Mouse (Mus musculus): ENCODE results near the gene Gm11273. TPM values are rescaled to one million over a fixed set of nuclear protein-coding genes. Genes with fewer than 3 reads are reported as not detected.

The Gm11273 gene
- polyA plus RNA-seq, 1 experiment from 2014 or later = 6.6 TPM

GRCm38 (mm10) chr13:21456347-21456746 is 44.9 kb downstream of the Gm11273 start:
- no peak overlapping the region for H3K27ac ChIP-seq
- H3K4me1 ChIP-seq (replicated peaks; ENCODE audit: control insufficient read depth, insufficient read depth, low read length) = peaks cover 9% of the 10 kb centered on the region
- no peak overlapping the region for H3K9ac ChIP-seq
- no peak overlapping the region for H3K4me2 ChIP-seq (replicated peaks)
- no peak overlapping the region for H3K4me3 ChIP-seq (replicated peaks; ENCODE audit: low read length)
- 10% methylated on average over 4 of the region's 4 CpGs for WGBS
- no peak for DNase-seq (ENCODE audit: low spot score)
- ATAC-seq (ENCODE audit: low FRiP score) = no peak
- H3K9me3 ChIP-seq (ENCODE audit: control insufficient read depth, low read length) = no peaks in the 10 kb centered on the region
- no peaks in the 10 kb centered on the region for H3K27me3 ChIP-seq (ENCODE audit: control insufficient read depth, insufficient read depth, low read length)
- 0 out of 2 replicates have a peak, but pooled peaks cover 3% of the 10 kb centered on the region for H3K36me3 ChIP-seq (replicated peaks; ENCODE audit: control insufficient read depth, insufficient read depth)

DNA sequence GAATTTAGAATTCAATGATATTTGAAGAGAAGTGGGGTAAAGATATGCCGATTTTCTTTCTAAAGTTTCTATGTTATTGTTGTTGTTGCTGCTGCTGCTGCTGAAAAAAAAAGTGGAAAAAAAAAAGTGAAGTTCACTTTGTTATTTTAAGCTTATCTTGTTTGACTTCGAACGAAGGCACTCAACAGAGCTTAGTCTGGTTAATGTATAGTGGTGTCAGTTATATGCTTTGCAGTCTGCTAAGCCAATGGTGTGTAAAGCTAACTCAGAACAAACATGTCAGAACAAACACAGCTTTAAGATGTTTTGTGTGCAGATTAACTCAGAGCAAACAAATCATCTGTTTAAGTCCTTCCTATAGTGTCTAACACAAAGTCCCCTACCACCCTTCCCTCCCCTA is 47.1 kb downstream of the Gm11273 start:
- Histone ChIP-seq H3K27me3 (ENCODE audit: control insufficient read depth, insufficient read depth, low read length) (no peaks in the 10 kb centered on the region), H3K36me3 (replicated peaks; ENCODE audit: control insufficient read depth, insufficient read depth) (peaks cover 8% of the 10 kb centered on the region; the same call in 1 of the 2 replicates), H3K4me1 (replicated peaks; ENCODE audit: control insufficient read depth, insufficient read depth, low read length) (peaks cover 9% of the 10 kb centered on the region), H3K27ac (no peak overlapping the region), H3K4me3 (replicated peaks; ENCODE audit: low read length) (peak overlapping the region; percentile 50; the same call in 1 of the 2 replicates), H3K9ac (no peak overlapping the region), H3K9me3 (ENCODE audit: control insufficient read depth, low read length) (no peaks in the 10 kb centered on the region), H3K4me2 (replicated peaks) (0 out of 2 replicates have a peak overlapping the region, but pooled peaks have one; percentile 68)
- WGBS = 92% methylated on average over 3 of the region's 3 CpGs
- ATAC-seq (ENCODE audit: low FRiP score) (no peak), DNase-seq (ENCODE audit: low spot score) (no peak)

DNA sequence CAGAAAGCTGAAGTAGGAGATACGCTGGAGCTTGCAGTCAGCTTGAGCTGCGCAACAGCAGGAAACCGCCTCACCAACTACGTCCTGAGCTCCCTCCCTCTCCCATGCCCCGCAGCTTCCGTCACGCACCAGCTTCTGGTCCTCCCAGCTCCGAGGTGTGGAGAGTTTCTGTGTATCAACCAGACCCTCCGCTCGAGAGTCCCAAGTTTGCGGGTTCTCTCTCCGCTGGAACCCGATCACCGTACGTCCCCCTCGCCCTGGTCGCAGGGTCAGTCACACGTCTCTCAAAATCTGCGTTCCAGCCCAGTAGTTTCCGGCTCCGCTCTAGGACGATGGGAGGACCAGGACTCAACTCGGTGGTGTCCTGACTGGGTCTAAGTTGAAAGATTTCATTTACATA is 47.8 kb downstream of the Gm11273 start, which contains the start of gene Zscan26:
Zscan26 (minus strand) TSS at position 282 of the 400 bp plus-strand sequence.
- Histone ChIP-seq H3K9me3 (ENCODE audit: control insufficient read depth, low read length) (no peaks in the 10 kb centered on the region), H3K4me2 (replicated peaks) (peak within 1 kb of the TSS; percentile 68), H3K4me1 (replicated peaks; ENCODE audit: control insufficient read depth, insufficient read depth, low read length) (peaks cover 9% of the 10 kb centered on the region), H3K9ac (peak within 1 kb of the TSS; percentile 69), H3K36me3 (replicated peaks; ENCODE audit: control insufficient read depth, insufficient read depth) (peaks cover 15% of the 10 kb centered on the region), H3K4me3 (replicated peaks; ENCODE audit: low read length) (peak within 1 kb of the TSS; percentile 50), H3K27ac (peak within 1 kb of the TSS; percentile 51), H3K27me3 (ENCODE audit: control insufficient read depth, insufficient read depth, low read length) (no peaks in the 10 kb centered on the region)
- under 1% methylated on average over 23 of the region's 23 CpGs for WGBS
- peak; percentile 96 for ATAC-seq (ENCODE audit: low FRiP score)
- peak; percentile 83 for DNase-seq (ENCODE audit: low spot score)

DNA sequence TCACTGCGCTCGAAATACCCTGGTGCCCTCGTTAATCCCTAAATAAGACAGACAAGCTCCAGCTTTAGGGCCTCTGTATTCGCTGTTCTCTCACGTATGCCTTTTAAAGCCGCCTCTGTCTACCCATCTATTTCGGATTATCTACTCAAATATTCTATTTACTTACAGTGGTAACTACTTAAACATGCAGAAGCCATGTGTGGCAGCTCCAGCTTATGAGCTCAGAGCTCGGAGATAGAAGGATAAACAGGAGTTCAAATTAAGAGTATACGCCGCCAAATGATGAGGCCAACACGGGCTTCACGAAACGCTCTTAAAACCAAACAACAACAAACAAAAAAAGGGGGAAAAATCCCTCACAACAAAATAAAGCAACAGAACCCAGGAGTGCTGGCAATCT is 48.2 kb downstream of the Gm11273 start:
- ATAC-seq (ENCODE audit: low FRiP score) (0 out of 2 replicates have a peak, but pooled peaks have one; percentile 16), DNase-seq (ENCODE audit: low spot score) (no peak)
- 4% methylated on average over 13 of the region's 13 CpGs for WGBS
- H3K36me3 ChIP-seq (replicated peaks; ENCODE audit: control insufficient read depth, insufficient read depth) = peaks cover 19% of the 10 kb centered on the region
- H3K4me2 ChIP-seq (replicated peaks) = peak overlapping the region; percentile 68
- no peaks in the 10 kb centered on the region for H3K27me3 ChIP-seq (ENCODE audit: control insufficient read depth, insufficient read depth, low read length)
- H3K4me1 ChIP-seq (replicated peaks; ENCODE audit: control insufficient read depth, insufficient read depth, low read length) = peaks cover 9% of the 10 kb centered on the region
- H3K27ac ChIP-seq = peak overlapping the region; percentile 51
- H3K9me3 ChIP-seq (ENCODE audit: control insufficient read depth, low read length) = no peaks in the 10 kb centered on the region
- peak overlapping the region; percentile 50 for H3K4me3 ChIP-seq (replicated peaks; ENCODE audit: low read length)
- H3K9ac ChIP-seq = peak overlapping the region; percentile 69

Other genes starting within 250 kb of the Gm11273 start
- not detected in 2 replicates for gene Gpx5, start 208.7 kb downstream of the Gm11273 start, polyA plus RNA-seq (2014; fragmentation: Nextera tagmentation; extraction: Ambion mirVana)
- gene Gpx6, start 189.3 kb downstream of the Gm11273 start, polyA plus RNA-seq (2014; fragmentation: Nextera tagmentation; extraction: Ambion mirVana) = 0.15 TPM in 1 of 2 replicates, not detected in the other
- gene Olfr1367, start 154.5 kb downstream of the Gm11273 start, polyA plus RNA-seq (2014; fragmentation: Nextera tagmentation; extraction: Ambion mirVana) = not detected in 2 replicates
- gene Zscan12, start 138.6 kb downstream of the Gm11273 start, polyA plus RNA-seq (2014; fragmentation: Nextera tagmentation; extraction: Ambion mirVana) = 11.6 and 12.5 TPM in 2 replicates
- 55.8 and 59.7 TPM in 2 replicates for gene Zkscan3, start 98.7 kb downstream of the Gm11273 start, polyA plus RNA-seq (2014; fragmentation: Nextera tagmentation; extraction: Ambion mirVana)
- gene Pgbd1, start 60.4 kb downstream of the Gm11273 start, polyA plus RNA-seq (2014; fragmentation: Nextera tagmentation; extraction: Ambion mirVana) = 3.3 and 3.7 TPM in 2 replicates
- 14.1 and 17.4 TPM in 2 replicates for gene Zscan26, start 47.7 kb downstream of the Gm11273 start, polyA plus RNA-seq (2014; fragmentation: Nextera tagmentation; extraction: Ambion mirVana)
- 3.0 and 3.7 TPM in 2 replicates for gene Nkapl, start 32.9 kb downstream of the Gm11273 start, polyA plus RNA-seq (2014; fragmentation: Nextera tagmentation; extraction: Ambion mirVana)
- 8.9 and 9.9 TPM in 2 replicates for gene Zkscan4, start 22.5 kb downstream of the Gm11273 start, polyA plus RNA-seq (2014; fragmentation: Nextera tagmentation; extraction: Ambion mirVana)
- not detected in 2 replicates for gene Gm10065, start 22.0 kb downstream of the Gm11273 start, polyA plus RNA-seq (2014; fragmentation: Nextera tagmentation; extraction: Ambion mirVana)
- gene AK157302, start 6.2 kb downstream of the Gm11273 start, polyA plus RNA-seq (2014; fragmentation: Nextera tagmentation; extraction: Ambion mirVana) = 0.25 and 0.42 TPM in 2 replicates
- 7.4 and 8.0 TPM in 2 replicates for gene Zkscan8, start 29.7 kb upstream of the Gm11273 start, polyA plus RNA-seq (2014; fragmentation: Nextera tagmentation; extraction: Ambion mirVana)
- gene Olfr1366, start 41.4 kb upstream of the Gm11273 start, polyA plus RNA-seq (2014; fragmentation: Nextera tagmentation; extraction: Ambion mirVana) = 0.08 and 0.21 TPM in 2 replicates
- gene Olfr1535, start 58.5 kb upstream of the Gm11273 start, polyA plus RNA-seq (2014; fragmentation: Nextera tagmentation; extraction: Ambion mirVana) = 0.04 TPM in 1 of 2 replicates, not detected in the other
- gene Olfr1364, start 80.3 kb upstream of the Gm11273 start, polyA plus RNA-seq (2014; fragmentation: Nextera tagmentation; extraction: Ambion mirVana) = not detected in 2 replicates
- gene Olfr1362, start 112.6 kb upstream of the Gm11273 start, polyA plus RNA-seq (2014; fragmentation: Nextera tagmentation; extraction: Ambion mirVana) = not detected in 2 replicates
- not detected in 2 replicates for gene Olfr11, start 141.1 kb upstream of the Gm11273 start, polyA plus RNA-seq (2014; fragmentation: Nextera tagmentation; extraction: Ambion mirVana)
- not detected in 2 replicates for gene Olfr1361, start 162.0 kb upstream of the Gm11273 start, polyA plus RNA-seq (2014; fragmentation: Nextera tagmentation; extraction: Ambion mirVana)
- gene Olfr1360, start 176.0 kb upstream of the Gm11273 start, polyA plus RNA-seq (2014; fragmentation: Nextera tagmentation; extraction: Ambion mirVana) = not detected in 2 replicates
- not detected in 2 replicates for gene Olfr1359, start 196.7 kb upstream of the Gm11273 start, polyA plus RNA-seq (2014; fragmentation: Nextera tagmentation; extraction: Ambion mirVana)
- not detected in 2 replicates for gene Hist1h2bl, start 214.7 kb upstream of the Gm11273 start, polyA plus RNA-seq (2014; fragmentation: Nextera tagmentation; extraction: Ambion mirVana)
- 5.4 and 7.5 TPM in 2 replicates for gene Hist1h2ai, start 215.0 kb upstream of the Gm11273 start, polyA plus RNA-seq (2014; fragmentation: Nextera tagmentation; extraction: Ambion mirVana)
- gene Hist1h3h, start 216.2 kb upstream of the Gm11273 start, polyA plus RNA-seq (2014; fragmentation: Nextera tagmentation; extraction: Ambion mirVana) = 2.4 and 3.2 TPM in 2 replicates
- 1.4 TPM in 2 replicates for gene Hist1h2bm, start 220.6 kb upstream of the Gm11273 start, polyA plus RNA-seq (2014; fragmentation: Nextera tagmentation; extraction: Ambion mirVana)
- gene Hist1h4j, start 233.6 kb upstream of the Gm11273 start, polyA plus RNA-seq (2014; fragmentation: Nextera tagmentation; extraction: Ambion mirVana) = 0.33 and 0.64 TPM in 2 replicates
- gene Hist1h4k, start 249.1 kb upstream of the Gm11273 start, polyA plus RNA-seq (2014; fragmentation: Nextera tagmentation; extraction: Ambion mirVana) = 2.0 and 2.7 TPM in 2 replicates

All from hindbrain, embryonic 14.5 days (tissue).